Mouse (Mus musculus) cerebellum, postnatal 25 days (tissue): ENCODE measurements around the gene P3h3.
A peak's percentile ranks its signal among the peaks of the same experiment; 100 is the strongest.
"Not testable (repeated sequence)": the region's sequence is repeated elsewhere in the genome, so short reads cannot be mapped to it uniquely, and the experiment has no call there.

Experiments
- DNase-seq, 2 experiments: peaks; one replicate each; pipeline ENCODE4 v3.0.0; 2021; ENCODE audit warnings: mixed read lengths in 2 of 2

The P3h3 gene

GRCm38 (mm10) chr6:124856916-124857839, at the start of gene P3h3:
P3h3 (minus strand) TSS chr6:124857752.
- DNase-seq: peak; percentile 92 to 94

DNA sequence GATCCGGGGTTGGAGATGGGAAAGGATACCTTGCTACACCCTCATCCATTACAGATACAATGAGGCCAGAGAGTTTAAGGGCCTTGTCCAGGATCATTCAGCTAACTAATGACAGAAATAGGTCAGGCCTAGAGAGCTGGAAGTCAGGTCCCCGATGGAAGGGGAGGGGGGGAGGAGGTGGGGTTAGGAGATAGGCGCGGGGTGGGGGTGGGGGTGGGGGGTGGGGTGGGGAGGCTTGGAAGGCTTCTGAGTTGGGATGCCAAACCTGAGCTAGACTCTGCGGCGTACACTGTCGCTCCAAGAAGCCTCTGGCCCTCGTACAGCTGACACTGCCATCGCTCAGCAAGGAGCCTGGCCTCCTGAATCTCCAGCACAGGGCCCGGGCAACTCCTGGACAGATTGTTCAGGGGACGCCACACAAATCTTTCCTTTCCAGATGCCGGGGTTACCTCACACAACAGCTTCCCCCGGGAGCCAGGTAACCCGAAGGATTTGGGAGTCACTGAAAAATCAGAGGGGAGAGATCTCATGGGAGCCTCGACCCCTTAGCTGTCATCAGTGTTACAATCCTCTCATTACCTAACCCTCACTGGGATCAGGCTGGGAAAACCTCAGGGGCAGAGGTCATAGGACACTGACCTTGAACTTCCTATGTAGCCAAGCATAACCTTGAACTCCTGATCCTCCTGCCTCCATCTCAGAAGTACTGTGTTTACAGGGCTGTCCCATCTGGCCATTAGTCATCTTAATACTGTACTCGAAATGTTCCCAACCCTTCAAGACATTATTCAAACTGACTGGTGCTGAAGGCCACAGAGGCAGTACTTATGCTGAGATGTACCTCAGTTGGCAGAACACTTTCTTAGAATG, 47.7 kb upstream of the P3h3 start:
- peak; percentile 37 to 60 for DNase-seq

DNA sequence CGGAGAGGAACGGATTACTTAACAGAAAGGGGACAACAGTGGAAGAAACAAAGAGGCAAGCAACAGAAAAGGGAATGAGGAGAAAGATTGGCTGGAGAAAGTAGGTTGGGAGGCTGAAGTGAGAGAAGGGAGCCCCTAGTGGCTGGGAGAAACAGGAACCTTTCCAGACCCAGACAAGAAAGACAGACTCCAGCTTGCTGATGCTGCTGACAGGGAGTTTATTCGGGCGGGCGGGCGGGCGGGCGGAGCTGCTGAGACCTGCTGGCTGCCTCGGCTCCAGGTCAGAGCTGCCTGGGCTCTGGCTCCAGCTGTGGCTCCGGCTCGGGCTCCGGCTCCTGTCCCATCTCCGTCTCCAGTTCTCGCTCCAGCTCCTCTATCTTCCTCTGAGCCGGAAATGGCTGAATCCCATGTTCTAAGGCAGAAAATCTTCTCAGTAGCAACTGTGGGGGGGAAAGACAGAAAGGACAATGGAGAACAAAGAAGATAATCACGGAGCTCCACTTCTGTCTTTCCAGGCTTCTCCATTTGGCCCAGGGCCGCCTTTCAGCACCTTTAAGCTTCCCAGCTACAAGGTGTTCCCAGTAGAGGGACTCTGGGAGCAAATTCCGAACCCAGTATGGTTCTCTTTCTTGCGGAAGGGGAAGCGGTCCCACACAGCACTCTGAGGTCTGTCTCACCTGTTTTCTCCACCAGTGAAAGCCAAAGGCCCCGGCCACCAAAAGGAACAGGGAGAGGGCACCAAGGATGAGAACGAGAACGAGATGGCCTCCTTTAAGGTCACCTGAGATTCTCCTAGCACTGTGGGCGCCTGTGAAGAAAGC, 46.8 kb upstream of the P3h3 start:
- peak; percentile 78 to 82 for DNase-seq

GRCm38 (mm10) chr6:124903580-124904151, 46.1 kb upstream of the P3h3 start:
- peak; percentile 99 for DNase-seq

- DNase-seq: no peak
These were observed 44.3 kb upstream of the P3h3 start for GRCm38 (mm10) chr6:124901851-124902250.

DNA sequence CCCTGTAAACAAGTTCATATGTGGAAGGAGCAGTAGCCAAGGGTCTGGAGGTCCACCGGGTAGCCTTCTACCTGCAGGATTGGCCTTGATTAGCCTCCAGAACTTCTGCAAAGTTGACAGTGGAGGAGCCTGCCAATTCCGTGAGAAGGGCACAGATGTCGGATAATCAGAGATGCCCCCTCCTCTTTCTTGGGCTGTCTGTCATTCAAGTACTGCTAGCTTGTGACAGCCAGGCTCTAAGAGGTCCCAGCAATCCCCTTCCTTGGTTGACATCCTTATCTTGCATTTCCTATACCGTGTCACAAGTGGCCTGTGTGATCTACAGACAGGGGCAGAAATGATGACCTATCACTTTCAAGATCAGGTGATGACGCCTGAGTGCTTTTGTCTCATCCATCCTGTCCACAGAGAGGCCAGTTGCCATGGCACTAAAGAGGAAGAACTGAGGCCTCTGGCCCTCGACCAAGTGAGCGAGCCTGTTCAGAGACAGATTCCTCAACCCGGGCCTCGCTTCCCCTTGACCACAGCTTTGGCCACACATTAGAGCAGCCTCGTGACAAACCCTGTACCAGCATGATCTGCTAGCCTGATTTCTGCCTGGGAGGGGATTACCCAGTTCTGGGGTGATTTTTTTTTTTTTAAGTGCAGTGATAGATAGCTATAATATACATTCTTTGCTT, 43.4 kb upstream of the P3h3 start:
- peak in 1 of 2 experiments; percentile 49 for DNase-seq

DNA sequence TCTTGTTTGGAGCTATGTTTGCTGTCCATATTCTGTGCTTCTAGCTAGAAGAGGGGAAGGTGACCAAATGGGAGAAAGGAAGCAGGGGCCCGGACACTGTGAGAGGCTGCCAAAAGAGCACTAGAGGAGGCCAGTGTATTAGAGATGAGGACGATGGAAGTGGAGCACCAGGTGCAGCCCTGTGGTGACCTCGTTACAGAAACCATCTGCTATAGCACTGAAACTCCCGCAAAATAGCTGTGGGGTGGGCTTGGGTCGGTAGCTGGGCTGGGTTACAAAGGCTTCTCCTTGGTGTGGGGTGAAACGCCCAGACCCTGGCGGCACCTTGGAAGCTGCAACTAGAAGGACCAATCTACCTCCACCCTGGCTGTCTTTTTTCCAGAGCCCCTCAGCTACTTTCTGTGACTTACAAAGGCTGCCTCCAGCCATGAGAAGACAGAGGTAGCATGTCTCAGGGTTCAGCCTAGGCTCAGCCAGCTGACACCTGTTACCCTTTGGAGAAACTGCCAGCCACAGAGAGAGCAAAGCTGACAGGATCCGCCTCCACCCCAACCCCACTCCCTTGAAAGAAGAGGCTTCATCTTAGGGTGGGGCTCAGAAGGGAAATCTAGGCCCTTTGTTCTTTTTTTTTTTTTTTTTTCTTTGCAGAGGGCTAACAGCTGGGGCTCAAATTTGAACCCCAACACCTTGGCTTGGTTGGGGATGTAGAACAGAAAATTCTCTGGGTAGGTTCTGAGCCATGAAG, 42.7 kb upstream of the P3h3 start:
- peak; percentile 45 to 49 for DNase-seq

- DNase-seq: no peak
These were observed 40.8 kb upstream of the P3h3 start for GRCm38 (mm10) chr6:124898359-124898758.

- not testable (repeated sequence) for DNase-seq
These were observed 36.6 kb upstream of the P3h3 start for GRCm38 (mm10) chr6:124894113-124894512.

DNA sequence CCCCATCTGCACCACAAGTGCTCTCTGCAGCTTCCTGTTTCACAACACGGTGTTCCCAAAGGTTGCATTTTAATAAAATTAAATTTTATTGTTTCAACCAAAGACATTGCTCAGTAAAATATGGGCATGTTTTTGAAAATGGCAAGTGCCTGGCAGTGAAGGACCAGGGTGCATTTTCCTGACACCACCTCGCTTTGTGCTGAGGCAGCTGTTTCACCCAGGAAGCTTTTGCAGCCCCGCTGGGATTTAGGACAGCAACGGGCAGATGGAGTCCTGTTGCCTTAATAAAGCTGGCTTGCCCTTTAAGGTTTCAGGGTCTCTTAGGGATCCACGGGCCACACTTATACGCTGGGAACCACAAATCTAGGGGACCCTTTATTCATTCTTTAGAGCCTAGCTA, 33.4 kb upstream of the P3h3 start:
- no peak for DNase-seq

DNA sequence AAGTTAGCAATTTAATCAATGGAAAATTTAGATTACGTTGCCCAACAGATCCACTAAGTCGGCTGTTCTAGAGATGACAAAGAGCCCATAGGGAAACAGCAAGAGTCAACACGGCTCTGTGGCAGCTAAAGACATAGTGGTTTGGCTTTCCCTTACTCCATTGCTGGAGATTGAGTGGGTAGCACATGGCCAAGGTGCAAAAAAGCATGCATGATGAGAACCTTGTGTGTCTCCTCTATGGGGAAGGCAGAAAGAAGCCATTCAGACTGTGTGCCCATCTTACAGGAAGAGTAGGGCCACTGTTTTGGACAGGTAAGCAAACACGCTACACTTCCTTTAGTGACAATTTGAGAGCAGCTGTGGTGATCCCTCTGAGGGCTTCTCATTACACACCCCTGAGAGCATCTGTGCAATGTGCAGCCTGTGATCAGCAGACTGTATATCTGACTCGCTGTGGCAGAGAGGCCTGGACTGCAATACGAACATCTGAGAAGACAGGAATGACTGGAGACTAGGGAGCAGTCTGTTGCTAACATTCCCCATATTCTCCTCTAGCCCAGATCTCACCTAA, 31.1 kb upstream of the P3h3 start:
- DNase-seq: no peak

GRCm38 (mm10) chr6:124887986-124888385, 30.4 kb upstream of the P3h3 start, which contains the start of gene Cd4:
Cd4 (minus strand) TSS chr6:124888221.
- DNase-seq: no peak

DNA sequence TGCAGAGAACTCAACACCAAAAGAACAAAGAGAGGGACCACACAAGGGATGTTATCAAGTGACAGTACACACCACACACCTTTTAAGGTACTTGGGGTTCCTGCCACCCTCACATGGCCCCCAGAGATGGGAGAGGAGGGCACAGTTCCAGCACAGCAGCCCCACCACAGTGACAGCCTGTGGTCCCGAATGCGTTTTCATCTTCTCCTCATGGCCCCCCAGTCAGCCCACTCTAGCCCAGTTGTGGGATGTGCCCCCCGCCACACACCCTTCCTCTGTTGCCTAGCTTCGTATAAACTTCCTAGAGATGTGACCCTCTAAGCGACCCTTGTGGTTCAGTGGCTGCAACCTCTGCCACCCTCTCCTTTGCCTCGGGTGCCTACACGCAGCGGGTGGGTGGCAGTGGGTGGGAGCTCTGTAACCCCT, 28.4 kb upstream of the P3h3 start:
- DNase-seq: no peak

- peak; percentile 92 to 93 for DNase-seq
These were observed 27.4 kb upstream of the P3h3 start for GRCm38 (mm10) chr6:124884714-124885500.

DNA sequence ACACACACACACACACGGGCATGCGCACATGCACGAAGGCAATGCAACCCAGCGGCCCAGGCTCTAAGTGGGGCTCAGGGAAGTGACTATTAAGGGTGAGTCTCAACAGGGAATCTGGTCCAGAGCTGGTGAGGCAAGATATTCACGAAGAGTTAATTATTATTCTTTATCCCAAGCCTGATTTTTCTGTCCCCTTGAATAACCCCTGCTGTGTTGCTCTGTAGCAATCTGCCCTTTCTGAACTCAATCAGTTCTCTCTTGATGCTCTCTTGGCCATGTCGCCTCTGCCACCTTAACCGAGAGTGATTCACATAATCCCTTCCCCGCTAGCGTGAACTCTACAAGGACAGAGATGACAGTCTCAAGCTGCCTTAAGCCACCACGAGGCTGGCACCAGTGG, 25.8 kb upstream of the P3h3 start:
- DNase-seq: no peak

GRCm38 (mm10) chr6:124881821-124882220, 24.3 kb upstream of the P3h3 start:
- DNase-seq: no peak

GRCm38 (mm10) chr6:124879390-124879789, 21.8 kb upstream of the P3h3 start:
- DNase-seq: no peak

GRCm38 (mm10) chr6:124874348-124874747, 16.8 kb upstream of the P3h3 start:
- DNase-seq: no peak

DNA sequence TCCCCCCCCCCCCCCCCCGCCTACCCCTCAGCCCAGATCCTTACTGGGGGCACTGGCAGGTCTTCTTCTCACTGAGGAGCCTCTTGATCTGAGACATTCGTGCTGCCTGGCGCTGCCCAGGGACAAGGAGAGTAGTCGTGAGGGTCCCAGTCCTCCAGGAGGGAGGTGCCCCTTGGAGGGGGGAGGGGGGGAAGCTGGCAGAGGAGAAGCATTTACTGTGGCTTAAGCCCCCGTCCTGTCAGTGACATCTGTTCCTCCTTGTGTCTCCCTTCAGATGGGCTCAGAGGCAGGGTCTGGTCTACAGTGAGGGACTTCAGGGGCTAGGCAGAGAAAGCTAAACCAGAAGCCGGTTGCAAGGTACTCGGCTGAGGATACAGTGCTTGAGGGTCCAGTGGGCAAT, 9.0 kb upstream of the P3h3 start:
- DNase-seq: no peak
